Mouse (Mus musculus) layer of hippocampus, adult 2 months (tissue): ENCODE measurements around the gene Spns2. TPM values are rescaled to one million over a fixed set of nuclear protein-coding genes. Genes with fewer than 3 reads are reported as not detected.

Experiments used
- DNase-seq, 2 experiments: peaks; one replicate each; pipeline ENCODE4 v3.0.0; 2022; ENCODE audit warnings: low spot score in 2 of 2
- H3K27ac ChIP-seq: fragments of 200-600 bp; 2 replicates; pipeline ENCODE4 v1.8.1; 2022
- H3K4me3 ChIP-seq: fragments of 200-600 bp; 2 replicates; pipeline ENCODE4 v1.8.1; 2022; ENCODE audit warnings: mild to moderate bottlenecking
- CTCF ChIP-seq: fragments of 200-600 bp; conservative IDR thresholded peaks from 2 replicates; pipeline ENCODE4 v1.8.1; 2022; ENCODE audit warnings: antibody characterized with exemption, mild to moderate bottlenecking, moderate library complexity
- total RNA-seq, 2 experiments: library from RNA; stranded (reverse); gene quantifications; 2 replicates each; pipeline ENCODE4 v1.2.3; 2021

Spns2 gene
- total RNA-seq, 2 experiments from 2014 or later, result 101 to 105 TPM

GRCm38 (mm10) chr11:72407081-72407480 lies 82.6 kb downstream of the Spns2 start:
- no peak overlapping the region for H3K4me3 ChIP-seq
- no peak for DNase-seq
- no peak overlapping the region for H3K27ac ChIP-seq
- no peak for TF ChIP-seq CTCF

- no peak overlapping the region for H3K4me3 ChIP-seq
These were observed 83.5 kb downstream of the Spns2 start for GRCm38 (mm10) chr11:72406079-72406675.

GRCm38 (mm10) chr11:72405532-72405931 lies 84.2 kb downstream of the Spns2 start:
- H3K4me3 ChIP-seq, result no peak overlapping the region
- no peak for TF ChIP-seq CTCF
- no peak for DNase-seq
- H3K27ac ChIP-seq, result no peak overlapping the region

More at GRCm38 (mm10) chr11:72406079-72406675, 83.5 kb downstream of the Spns2 start:
- no peak for TF ChIP-seq CTCF
- DNase-seq, result no peak
- no peak overlapping the region for H3K27ac ChIP-seq

GRCm38 (mm10) chr11:72402969-72403368 lies 86.7 kb downstream of the Spns2 start:
- H3K27ac ChIP-seq, result no peak overlapping the region
- no peak overlapping the region for H3K4me3 ChIP-seq
- TF ChIP-seq CTCF, result no peak
- DNase-seq, result no peak

- H3K4me3 ChIP-seq, result no peak overlapping the region
- no peak overlapping the region for H3K27ac ChIP-seq
- no peak for DNase-seq
- no peak for TF ChIP-seq CTCF
These were observed 87.7 kb downstream of the Spns2 start for GRCm38 (mm10) chr11:72402017-72402416.

Other genes with a start within 250 kb of the Spns2 start
- 1 to 10 TPM; 6.6 to 7.5 TPM for gene Slc13a5, start 222.7 kb downstream of the Spns2 start, total RNA-seq
- gene Xaf1, start 188.3 kb downstream of the Spns2 start, total RNA-seq, result 1 to 10 TPM; 4.2 to 5.2 TPM
- not detected for gene Fbxo39, start 175.5 kb downstream of the Spns2 start, total RNA-seq
- 1 to 10 TPM; 2.0 to 3.3 TPM for gene Tekt1, start 127.5 kb downstream of the Spns2 start, total RNA-seq
- gene Smtnl2, start 78.2 kb downstream of the Spns2 start, total RNA-seq, result 1 to 10 TPM; 2.2 to 3.8 TPM
- not detected for gene Ggt6, start 54.4 kb downstream of the Spns2 start, total RNA-seq
- gene Mybbp1a, start 48.5 kb downstream of the Spns2 start, total RNA-seq, result 10 to 100 TPM; 55.7 to 56.2 TPM
- gene Spns3, start 60.6 kb upstream of the Spns2 start, total RNA-seq, result under 1 TPM; 0.13 to 0.47 TPM
- 10 to 100 TPM; 44.1 to 44.7 TPM for gene Ube2g1, start 117.4 kb upstream of the Spns2 start, total RNA-seq
- gene Ankfy1, start 200.1 kb upstream of the Spns2 start, total RNA-seq, result 10 to 100 TPM; 36.5 to 38.6 TPM